Mouse (Mus musculus) heart, postnatal 25 days (tissue): ENCODE data around the gene Hexim2. TPM values are rescaled to one million over a fixed set of nuclear protein-coding genes. Genes with fewer than 3 reads are reported as not detected.

Experiments used
- total RNA-seq, 2 experiments: library from RNA; stranded (reverse); gene quantifications; 2 replicates each; pipeline ENCODE4 v1.2.3; 2021

Hexim2 gene
- total RNA-seq, 2 experiments from 2014 or later = 1.3 to 2.3 TPM

Other genes with a start within 250 kb of the Hexim2 start
- not detected for gene Fam187a, start 247.3 kb upstream of the Hexim2 start, total RNA-seq
- under 1 TPM; 0.13 to 0.31 TPM for gene Gfap, start 231.5 kb upstream of the Hexim2 start, total RNA-seq
- under 1 TPM; 0.44 to 0.50 TPM for gene Kif18b, start 207.3 kb upstream of the Hexim2 start, total RNA-seq
- not detected for gene C1ql1, start 185.7 kb upstream of the Hexim2 start, total RNA-seq
- 10 to 100 TPM; 65.2 to 66.1 TPM for gene Nmt1, start 104.2 kb upstream of the Hexim2 start, total RNA-seq
- gene Dcakd, start 104.1 kb upstream of the Hexim2 start, total RNA-seq = 10 to 100 TPM; 83.5 to 84.3 TPM
- 10 to 100 TPM; 14.7 to 16.3 TPM for gene Plcd3, start 30.8 kb upstream of the Hexim2 start, total RNA-seq
- gene Acbd4, start 30.7 kb upstream of the Hexim2 start, total RNA-seq = 10 to 100 TPM; 36.7 to 39.0 TPM
- 10 to 100 TPM; 17.5 to 18.8 TPM for gene Hexim1, start 16.2 kb upstream of the Hexim2 start, total RNA-seq
- 10 to 100 TPM; 15.1 to 18.2 TPM for gene Fmnl1, start 38.7 kb downstream of the Hexim2 start, total RNA-seq
- not detected for gene 1700023F06Rik, start 76.1 kb downstream of the Hexim2 start, total RNA-seq
- gene Spata32, start 86.0 kb downstream of the Hexim2 start, total RNA-seq = not detected
- 1 to 10 TPM; 2.7 to 2.9 TPM for gene Map3k14, start 135.0 kb downstream of the Hexim2 start, total RNA-seq
- 10 to 100 TPM; 13.9 to 17.8 TPM for gene Arhgap27, start 231.3 kb downstream of the Hexim2 start, total RNA-seq